Mouse (Mus musculus) heart, adult 2 months (tissue): ENCODE measurements around the gene Nup35. TPM values are rescaled to one million over a fixed set of nuclear protein-coding genes. Genes with fewer than 3 reads are reported as not detected.

Source experiments
- DNase-seq, 2 experiments: peaks; one replicate each; pipeline ENCODE4 v3.0.0; 2021
- H3K27ac ChIP-seq: fragments of 200-600 bp; 2 replicates; pipeline ENCODE4 v1.8.1; 2022
- H3K27me3 ChIP-seq: fragments of 200-500 bp; 2 replicates; pipeline ENCODE4 v1.6.1; 2012; ENCODE audit warnings: mild to moderate bottlenecking, low read length, inconsistent platforms, mixed read lengths; ENCODE audit not compliant: control insufficient read depth, insufficient read depth
- H3K36me3 ChIP-seq: fragments of 200-500 bp; 2 replicates; pipeline ENCODE4 v1.6.1; 2012; ENCODE audit warnings: low read length, inconsistent platforms; ENCODE audit not compliant: control insufficient read depth, insufficient read depth
- H3K4me1 ChIP-seq: fragments of 200-500 bp; 2 replicates; pipeline ENCODE4 v1.6.1; 2011; ENCODE audit warnings: low read length; ENCODE audit not compliant: control insufficient read depth, insufficient read depth
- H3K4me3 ChIP-seq: fragments of 200-600 bp; 2 replicates; pipeline ENCODE4 v1.8.1; 2022
- H3K79me2 ChIP-seq: fragments of 200-500 bp; replicated peaks from 2 replicates; pipeline ENCODE4 v1.6.1; 2012; ENCODE audit warnings: mild to moderate bottlenecking, inconsistent platforms, low read length, moderate library complexity, mixed read lengths; ENCODE audit not compliant: control insufficient read depth, insufficient read depth
- H3K9ac ChIP-seq: fragments of 200-500 bp; 2 replicates; pipeline ENCODE4 v1.6.1; 2012; ENCODE audit warnings: low read depth, mild to moderate bottlenecking, control low read depth, inconsistent platforms, low read length, mixed read lengths
- CTCF ChIP-seq: fragments of 200-600 bp; IDR thresholded peaks from 2 replicates; pipeline ENCODE4 v1.8.1; 2022; ENCODE audit warnings: antibody characterized with exemption, mild to moderate bottlenecking, moderate library complexity
- EP300 ChIP-seq: fragments of 200-500 bp; IDR thresholded peaks from 2 replicates; pipeline ENCODE4 v1.6.1; 2011; ENCODE audit warnings: low read depth, low read length, control low read depth; ENCODE audit not compliant: insufficient read depth
- POLR2A ChIP-seq: fragments of 200-500 bp; IDR thresholded peaks from 2 replicates; pipeline ENCODE4 v1.6.1; 2011; ENCODE audit warnings: mild to moderate bottlenecking, low read depth, low read length, control low read depth; ENCODE audit not compliant: insufficient read depth
- WGBS: fragments of 180-500 bp; shearing (Covaris S2); methylation state at CpG from one replicate; pipeline ENCODE4 v1.1.7; 2018; 5-methylcytosine and 5-hydroxymethylcytosine counted together
- intact Hi-C: fragments of 180-260 bp; cut with DNase I; formaldehyde crosslinking; loops from one replicate; pipeline ENCODE4 v1.15.1; 2025
- polyA plus RNA-seq: library from polyadenylated mRNA; depleted of rRNA; stranded (reverse); fragments of >200 nt; gene quantifications from 2 replicates; pipeline ENCODE4 v1.2.3, GENCODE M21; 2012
- total RNA-seq, 2 experiments: library from RNA; stranded (reverse); gene quantifications; 2 replicates each; pipeline ENCODE4 v1.2.3; 2021

The Nup35 gene
- total and polyA plus RNA-seq, 3 experiments, result 6.0 to 9.7 (median 6.5) TPM

DNA sequence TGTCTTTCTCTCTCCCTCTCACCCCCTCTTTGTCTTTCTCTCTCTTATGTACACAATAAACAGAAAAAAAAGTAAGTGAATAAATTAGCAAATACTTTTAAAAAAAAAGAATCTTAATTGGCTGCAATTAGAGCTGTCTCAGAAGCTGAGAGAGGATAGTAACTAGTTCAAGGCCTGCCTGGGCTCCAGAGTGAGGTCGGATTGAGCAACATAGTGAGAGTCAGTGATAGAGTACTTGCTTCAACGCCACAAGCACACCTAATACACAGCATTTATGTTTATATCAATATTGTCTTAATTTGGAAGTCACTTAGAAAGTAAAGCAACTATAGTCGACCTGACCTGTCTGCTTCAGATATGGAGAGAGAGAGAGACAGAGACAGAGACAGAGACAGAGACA lies 2.0 kb downstream of the Nup35 start:
- Histone ChIP-seq H3K4me1 (peaks cover 4% of the 10 kb centered on the region), H3K27ac (no peak overlapping the region), H3K4me3 (no peak overlapping the region), H3K9ac (no peak overlapping the region), H3K27me3 (no peaks in the 10 kb centered on the region), H3K79me2 (no peaks in the 10 kb centered on the region; the same call in 1 of the 2 replicates), H3K36me3 (no peaks in the 10 kb centered on the region)
- 89% methylated on average over 3 of the region's 3 CpGs for WGBS
- no peak for DNase-seq
- intact Hi-C loops, result no loop called here
- TF ChIP-seq EP300, result no peak
- TF ChIP-seq CTCF, result no peak
- no peak for TF ChIP-seq POLR2A

DNA sequence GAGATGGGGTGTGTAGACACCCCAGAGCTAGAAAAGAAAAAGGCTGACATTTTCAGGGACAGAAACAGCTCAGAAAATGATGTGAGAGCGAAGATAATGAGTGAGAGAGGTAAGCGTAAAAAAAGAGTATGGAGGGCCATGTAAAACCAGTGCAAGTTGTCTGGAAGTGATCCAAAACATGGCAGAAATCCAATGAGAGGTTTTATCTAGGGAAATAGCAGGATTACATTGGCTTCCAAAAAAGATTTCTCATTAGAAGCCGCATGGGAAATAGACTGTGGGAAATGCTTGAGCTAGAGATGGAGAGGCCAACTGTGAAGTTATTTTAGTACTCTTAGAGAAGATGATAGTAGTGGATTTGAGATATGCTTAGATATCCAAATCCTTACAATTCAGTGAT lies 4.9 kb downstream of the Nup35 start:
- Histone ChIP-seq H3K4me1 (peaks cover 3% of the 10 kb centered on the region), H3K36me3 (no peaks in the 10 kb centered on the region), H3K79me2 (no peaks in the 10 kb centered on the region; the same call in 1 of the 2 replicates), H3K9ac (no peak overlapping the region), H3K27me3 (no peaks in the 10 kb centered on the region), H3K4me3 (no peak overlapping the region), H3K27ac (peak overlapping the region; percentile 21)
- intact Hi-C loops, result no loop called here
- no peak for DNase-seq
- no peak for TF ChIP-seq EP300
- no peak for TF ChIP-seq POLR2A
- no peak for TF ChIP-seq CTCF
- 53% methylated on average over 3 of the region's 3 CpGs for WGBS

DNA sequence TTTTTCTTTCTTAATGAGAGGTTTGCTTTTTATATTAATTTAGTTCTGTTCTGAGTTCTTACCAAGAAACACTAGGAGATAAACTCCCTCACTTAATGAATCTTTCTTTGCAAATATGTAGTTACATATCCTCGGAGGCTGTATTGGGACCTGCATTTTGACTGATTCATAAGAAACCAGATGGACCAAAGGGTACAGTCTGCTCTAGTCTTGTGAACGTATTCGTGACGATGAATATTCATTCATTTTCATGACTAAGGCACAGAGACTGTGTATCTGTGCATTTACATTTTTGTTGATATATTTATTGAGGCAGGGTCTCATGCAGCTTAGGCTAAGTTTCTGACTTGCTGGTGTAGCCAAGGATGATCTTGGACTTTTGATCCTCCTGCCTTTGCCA lies 7.5 kb downstream of the Nup35 start:
- Histone ChIP-seq H3K4me1 (no peaks in the 10 kb centered on the region; the same call in 1 of the 2 replicates), H3K9ac (no peak overlapping the region), H3K27ac (no peak overlapping the region), H3K4me3 (no peak overlapping the region), H3K79me2 (no peaks in the 10 kb centered on the region; the same call in 1 of the 2 replicates), H3K36me3 (no peaks in the 10 kb centered on the region), H3K27me3 (no peaks in the 10 kb centered on the region)
- 96% methylated on average over 4 of the region's 4 CpGs for WGBS
- TF ChIP-seq EP300 (no peak), POLR2A (no peak), CTCF (no peak)
- intact Hi-C loops, result no loop called here
- DNase-seq, result no peak

DNA sequence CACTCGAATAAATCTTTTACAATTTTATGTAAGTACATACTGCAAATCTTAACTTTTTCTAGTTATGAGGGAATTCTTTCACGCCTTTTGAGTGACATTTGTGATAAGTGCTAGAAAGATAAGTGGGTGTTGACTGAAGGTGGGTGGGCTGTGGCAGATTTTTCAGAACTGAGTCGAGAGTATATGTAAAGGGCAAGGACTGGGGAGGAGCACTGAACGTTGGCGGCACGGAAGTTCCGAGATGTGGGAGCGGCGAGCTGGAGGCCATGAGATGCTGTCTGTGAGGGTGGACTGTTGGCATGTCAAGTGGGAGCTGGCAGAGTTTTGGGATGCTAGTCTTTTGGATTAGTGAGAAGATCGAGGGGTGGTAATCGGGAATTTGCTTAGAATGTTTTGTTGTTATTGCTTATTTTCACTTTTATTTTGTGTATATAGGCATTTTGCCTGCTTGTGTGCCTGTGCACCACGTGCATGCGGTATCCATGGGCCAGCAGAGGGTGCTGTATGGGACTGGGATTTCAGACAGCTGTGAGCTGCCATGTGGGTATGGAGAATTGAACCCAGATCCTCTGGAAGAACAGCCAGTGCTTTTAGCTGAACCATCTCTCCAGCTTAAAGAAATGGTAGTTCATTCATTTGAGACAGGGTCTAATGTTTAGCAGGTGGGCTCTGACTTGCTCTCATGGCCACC lies 15.4 kb downstream of the Nup35 start:
- H3K27me3 ChIP-seq, result no peaks in the 10 kb centered on the region
- no peaks in the 10 kb centered on the region for H3K79me2 ChIP-seq
- H3K9ac ChIP-seq, result no peak overlapping the region
- no peak overlapping the region for H3K27ac ChIP-seq
- intact Hi-C loops, result no loop called here
- H3K36me3 ChIP-seq, result no peaks in the 10 kb centered on the region
- H3K4me1 ChIP-seq, result no peaks in the 10 kb centered on the region
- H3K4me3 ChIP-seq, result no peak overlapping the region
- TF ChIP-seq POLR2A (no peak), EP300 (no peak), CTCF (no peak)
- no peak for DNase-seq
- WGBS, result 76% methylated on average over 13 of the region's 13 CpGs

DNA sequence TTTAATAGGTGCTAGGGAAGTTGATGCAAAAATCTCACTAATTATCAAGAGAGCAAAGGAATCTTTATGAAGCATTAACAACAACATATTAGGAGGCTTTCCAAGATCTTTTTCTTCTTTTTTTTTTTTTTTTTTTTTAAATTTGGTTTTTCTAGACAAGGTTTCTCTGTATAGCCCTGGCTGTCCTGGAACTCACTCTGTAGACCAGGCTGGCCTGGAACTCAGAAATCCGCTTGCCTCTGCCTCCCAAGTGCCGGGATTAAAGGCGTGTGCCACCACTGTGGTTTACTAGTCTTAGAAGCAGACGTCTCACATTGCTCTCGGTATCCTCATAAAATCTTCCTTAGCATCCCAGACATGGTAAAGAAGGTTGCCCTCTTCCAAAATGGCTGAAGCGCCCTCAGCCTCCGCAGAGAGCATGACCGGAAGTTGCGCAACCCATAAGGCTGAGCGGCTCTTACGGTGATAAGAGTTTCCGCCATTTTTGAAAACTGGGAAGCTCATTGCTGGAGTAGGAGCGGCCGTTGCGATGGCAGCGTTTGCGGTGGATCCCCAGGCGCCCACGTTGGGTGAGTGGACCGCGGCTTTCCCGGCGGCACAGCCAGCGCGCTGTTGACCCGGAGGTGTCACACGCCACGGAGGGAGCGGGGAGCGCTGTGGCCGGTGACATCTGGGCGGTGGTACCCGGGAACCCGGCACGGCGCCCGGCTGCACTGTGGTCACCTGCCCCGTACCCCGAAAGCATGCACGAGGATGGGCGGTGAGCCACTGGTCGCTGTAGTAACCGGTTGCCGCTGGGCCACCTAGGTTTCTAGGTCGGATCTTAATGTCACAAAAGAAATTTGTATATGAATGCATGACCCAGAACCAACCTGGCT lies 21.6 kb downstream of the Nup35 start:
- Histone ChIP-seq H3K9ac (peak overlapping the region; percentile 68), H3K27ac (peak overlapping the region; percentile 60), H3K4me1 (peaks cover 2% of the 10 kb centered on the region; the same call in 1 of the 2 replicates), H3K4me3 (peak overlapping the region; percentile 79), H3K79me2 (no peaks in the 10 kb centered on the region), H3K36me3 (peaks cover 3% of the 10 kb centered on the region; the same call in 1 of the 2 replicates), H3K27me3 (no peaks in the 10 kb centered on the region)
- under 1% methylated on average over 45 of the region's 45 CpGs for WGBS
- DNase-seq, result peak; percentile 90 to 96
- intact Hi-C loops, result loop anchor here (1.0 to 2.0 kb wide), 2 partner anchors 22 to 56 kb away; partner anchors contain the start of genes Dusp19 and Nup35
- no peak for TF ChIP-seq EP300
- 0 out of 2 replicates have a peak, but pooled peaks have one; percentile 20 for TF ChIP-seq POLR2A
- no peak for TF ChIP-seq CTCF
